Mouse (Mus musculus) erythroid progenitor cell, adult 5-6 weeks (primary cell): ENCODE results near the gene Adgrd1. TPM values are rescaled to one million over a fixed set of nuclear protein-coding genes. Genes with fewer than 3 reads are reported as not detected.

Experiments
- ATAC-seq: replicated peaks from 2 replicates; pipeline ENCODE4 v1.8.0; 2016; ENCODE audit warnings: moderate number of reproducible peaks, mild to moderate bottlenecking, moderate TSS enrichment, inconsistent platforms; ENCODE audit not compliant: poor library complexity, low FRiP score, severe bottlenecking
- total RNA-seq, 2 experiments: library from RNA; stranded (forward) in 1 of 2; stranded (reverse) in 1 of 2; fragments of 150-400 nt in 1 of 2; fragments of 186-747, 209-891 nt in 1 of 2; gene quantifications; 2 replicates each; pipeline versions ENCODE4 v1.2.3 to v1.2.4; 2015 to 2017; ENCODE audit warnings: low replicate concordance in 2 of 2

Gene Adgrd1
- total RNA-seq, 2 experiments from 2014 or later = 1.2 to 2.1 TPM

DNA sequence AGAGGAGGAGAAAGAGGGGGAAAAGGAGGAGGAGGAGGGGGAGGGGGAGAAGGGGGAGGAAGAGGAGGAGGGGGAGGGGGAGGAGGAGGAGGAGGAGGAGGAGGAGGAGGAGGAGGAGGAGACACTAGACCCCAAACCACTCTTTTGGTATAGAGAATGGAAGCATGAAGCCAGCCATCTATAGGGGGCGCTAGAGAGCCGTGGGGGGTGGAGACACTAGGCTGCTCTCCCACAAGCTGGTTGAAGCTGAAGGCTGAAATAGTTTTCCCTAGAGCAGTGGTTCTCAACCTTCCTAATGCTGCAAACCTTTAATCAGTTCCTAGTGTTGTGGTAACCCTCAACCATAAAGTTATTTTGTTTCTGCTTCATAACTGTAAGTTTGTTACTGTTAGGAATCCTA is 89.7 kb downstream of the Adgrd1 start:
- ATAC-seq = no peak

GRCm38 (mm10) chr5:129186926-129187325 is 90.4 kb downstream of the Adgrd1 start:
- ATAC-seq = no peak

- no peak for ATAC-seq
Measured at GRCm38 (mm10) chr5:129189071-129189470, 92.5 kb downstream of the Adgrd1 start.

GRCm38 (mm10) chr5:129190077-129190476 is 93.5 kb downstream of the Adgrd1 start:
- ATAC-seq = no peak

- ATAC-seq = no peak
Measured at GRCm38 (mm10) chr5:129196501-129196900, 100.0 kb downstream of the Adgrd1 start.

DNA sequence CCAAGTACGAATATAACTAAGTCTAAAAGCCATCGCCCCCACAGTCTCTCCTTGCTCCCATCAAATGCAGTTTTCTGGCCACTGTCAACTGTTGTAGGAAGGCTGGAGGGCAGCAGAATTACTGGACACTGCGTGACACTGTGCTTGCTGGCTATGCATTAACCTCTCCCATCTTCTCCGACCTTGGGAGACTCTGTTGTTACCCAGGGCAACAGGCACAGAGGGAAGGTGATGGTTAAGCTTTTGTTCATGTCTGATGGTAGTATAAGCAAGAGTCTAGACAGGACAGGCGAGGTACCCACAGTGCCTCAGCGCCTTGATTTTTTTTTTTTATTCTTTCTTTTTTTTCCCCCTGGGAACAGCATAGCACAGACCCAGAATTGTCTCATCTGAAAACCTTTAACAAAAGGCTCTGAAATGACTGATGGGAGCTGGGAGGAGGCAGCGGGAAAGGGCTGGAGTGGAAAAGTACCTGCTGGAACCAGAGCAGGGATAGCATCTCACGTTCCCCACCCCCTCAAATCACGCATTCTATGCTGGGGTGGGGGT is 100.5 kb downstream of the Adgrd1 start:
- no peak for ATAC-seq

DNA sequence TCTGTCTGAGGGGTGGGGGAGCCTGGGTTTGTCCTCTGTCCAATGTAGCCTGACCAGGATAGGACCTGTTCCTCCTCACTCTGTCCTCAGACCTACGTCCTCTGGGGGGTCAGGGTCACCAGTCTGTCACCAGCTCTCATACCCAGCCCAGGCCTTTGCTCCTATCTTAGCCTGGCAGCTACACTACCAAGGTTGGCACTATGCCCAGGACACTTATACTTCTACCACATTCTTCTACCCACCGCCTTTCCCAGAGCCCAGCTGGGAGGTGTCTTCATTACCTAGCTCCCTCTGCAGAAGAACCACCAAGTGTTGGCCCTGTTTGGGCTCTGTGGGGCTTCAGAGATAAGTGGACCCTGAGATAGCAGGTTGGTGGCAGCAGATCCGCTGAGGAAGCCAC is 103.6 kb downstream of the Adgrd1 start:
- peak; percentile 89 for ATAC-seq

- no peak for ATAC-seq
Measured at GRCm38 (mm10) chr5:129208279-129208678, 111.7 kb downstream of the Adgrd1 start.

DNA sequence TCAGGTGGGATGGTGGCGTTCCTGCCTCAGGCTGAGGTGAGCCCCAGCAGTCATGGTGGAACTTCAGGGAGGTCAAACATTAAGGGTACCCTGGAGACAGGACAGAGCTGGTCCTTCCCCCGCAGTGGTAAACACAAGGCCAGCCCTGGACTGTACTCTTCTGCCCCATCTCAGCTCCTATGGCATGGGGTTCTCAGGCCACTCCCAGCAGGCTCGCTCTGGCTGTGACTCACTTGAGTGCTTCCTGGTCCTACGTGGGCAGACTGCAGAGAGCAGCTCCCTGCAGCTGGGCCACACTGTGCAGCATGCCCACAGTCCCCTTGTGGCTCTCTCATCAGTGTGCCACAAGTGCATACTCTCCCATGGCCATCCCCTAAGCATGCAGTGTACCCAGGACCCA is 112.3 kb downstream of the Adgrd1 start:
- ATAC-seq = 0 out of 2 replicates have a peak, but pooled peaks have one; percentile 23

DNA sequence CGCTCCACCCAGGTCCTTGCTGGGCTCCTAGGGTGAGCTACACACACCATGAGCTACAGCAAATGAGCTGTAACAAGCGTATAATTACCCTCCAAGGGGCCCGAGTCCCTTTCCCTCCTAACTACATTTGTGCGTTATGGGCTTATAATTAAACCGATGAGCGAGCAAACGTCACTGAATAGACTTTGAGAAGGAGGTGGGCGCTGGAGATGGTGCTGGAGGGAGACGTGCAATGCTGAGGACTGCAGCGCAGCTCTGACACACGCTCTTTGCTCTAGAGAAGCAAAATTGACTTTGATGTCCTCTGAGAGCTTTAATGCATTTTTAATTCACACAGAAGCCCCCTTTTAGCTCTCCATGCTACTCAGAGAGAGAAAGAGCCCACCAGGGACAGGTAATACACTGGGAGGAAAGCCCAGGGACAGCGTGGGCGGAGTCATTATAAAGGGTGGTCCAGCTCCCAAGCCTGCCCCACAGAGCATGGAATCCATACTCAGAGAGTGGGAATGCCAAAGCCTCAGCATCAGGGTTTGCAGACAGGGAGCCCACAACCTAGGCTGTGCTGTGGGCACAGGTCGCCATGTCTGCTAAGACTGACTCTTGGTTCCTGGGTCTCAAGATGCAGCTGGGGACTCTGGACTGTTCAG is 115.0 kb downstream of the Adgrd1 start:
- ATAC-seq = no peak

GRCm38 (mm10) chr5:129214023-129214422 is 117.5 kb downstream of the Adgrd1 start:
- no peak for ATAC-seq

GRCm38 (mm10) chr5:129216001-129216400 is 119.5 kb downstream of the Adgrd1 start:
- ATAC-seq = no peak

- ATAC-seq = peak; percentile 85
Measured at GRCm38 (mm10) chr5:129217481-129218221, 121.1 kb downstream of the Adgrd1 start.

- no peak for ATAC-seq
Measured at GRCm38 (mm10) chr5:129218222-129218505, 121.6 kb downstream of the Adgrd1 start.

DNA sequence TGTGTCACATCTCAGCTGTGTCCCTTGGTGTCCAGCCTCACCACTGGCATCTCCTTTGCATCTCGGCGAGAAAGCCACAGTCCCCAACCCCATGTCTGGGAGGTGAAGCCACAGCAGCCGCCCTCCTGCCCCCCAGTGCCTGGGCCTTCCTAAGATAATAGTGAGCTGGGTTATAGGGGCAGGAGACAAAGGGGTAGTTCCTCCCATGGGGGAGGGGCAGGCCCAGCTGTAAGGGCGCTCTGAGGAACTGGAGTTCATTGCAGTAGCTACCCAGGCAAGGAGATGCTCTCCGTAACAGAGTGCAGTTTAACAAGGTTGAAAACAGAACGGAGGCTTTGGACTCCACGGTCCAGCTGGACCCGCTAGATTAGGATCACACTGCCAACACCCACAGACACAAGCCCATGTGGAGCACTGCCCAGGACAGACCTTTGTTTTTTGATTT is 122.0 kb downstream of the Adgrd1 start:
- ATAC-seq = no peak

DNA sequence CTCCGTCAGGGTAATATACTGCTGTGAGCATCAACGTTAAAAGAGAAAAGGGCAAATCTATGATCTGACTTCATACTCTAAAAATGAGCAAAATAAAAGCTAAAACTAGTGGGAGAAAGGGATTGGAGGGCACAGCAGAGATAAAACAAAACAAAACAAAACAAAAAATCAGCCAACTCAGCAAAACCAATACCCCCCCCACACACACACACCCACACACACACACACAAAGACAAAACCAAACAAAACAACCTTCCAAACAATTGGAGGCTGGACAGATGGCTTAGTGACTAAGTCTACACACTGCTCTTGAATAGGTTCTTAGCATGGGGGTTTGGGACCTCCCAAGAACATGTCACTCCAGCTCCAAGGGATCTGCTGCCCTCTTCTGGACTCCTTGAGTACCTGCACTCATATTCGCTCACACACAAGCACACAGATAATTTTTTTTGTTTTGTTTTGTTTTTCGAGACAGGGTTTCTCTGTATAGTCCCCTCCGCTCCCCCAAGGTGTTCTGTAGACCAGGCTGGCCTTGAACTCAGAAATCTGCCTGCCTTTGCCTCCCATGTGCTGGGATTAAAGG is 122.7 kb downstream of the Adgrd1 start:
- no peak for ATAC-seq

- ATAC-seq = no peak
Measured at GRCm38 (mm10) chr5:129225810-129226450, 129.4 kb downstream of the Adgrd1 start.

- no peak for ATAC-seq
Measured at GRCm38 (mm10) chr5:129228171-129228570, 131.6 kb downstream of the Adgrd1 start.

DNA sequence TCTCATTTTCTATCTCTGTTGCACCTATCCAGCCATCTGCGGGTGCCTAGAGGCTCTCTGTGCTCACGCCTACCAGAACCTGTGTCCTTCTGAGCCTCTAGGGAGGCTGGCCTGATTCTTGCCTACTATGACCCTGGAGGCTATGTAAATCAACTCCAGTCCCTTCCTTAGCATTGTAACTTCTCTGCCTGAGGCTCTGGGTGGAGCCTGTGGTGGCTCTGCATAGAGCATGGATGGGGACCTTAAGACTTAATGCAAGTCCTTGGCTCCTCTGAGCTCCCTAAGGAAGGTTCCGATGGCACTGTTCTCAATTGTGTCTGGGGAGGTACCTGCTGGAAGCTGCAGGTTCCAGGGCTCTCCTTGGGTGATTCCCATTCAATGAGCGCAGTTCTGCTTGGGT is 136.8 kb downstream of the Adgrd1 start:
- ATAC-seq = no peak

- ATAC-seq = no peak
Measured at GRCm38 (mm10) chr5:129233881-129234432, 137.4 kb downstream of the Adgrd1 start.
